Mouse (Mus musculus): ENCODE data around the gene Aloxe3. TPM values are rescaled to one million over a fixed set of nuclear protein-coding genes. Genes with fewer than 3 reads are reported as not detected.

Aloxe3 gene
- polyA plus RNA-seq, 1 experiment from 2014 or later: 20.2 TPM

GRCm38 (mm10) chr11:69117737-69118695, 7.7 kb upstream of the Aloxe3 start:
- H3K36me3 ChIP-seq (ENCODE audit: control insufficient read depth, insufficient read depth, low read length): no peaks in the 10 kb centered on the region
- ATAC-seq (ENCODE audit: low FRiP score, low TSS enrichment): peak; percentile 55
- H3K9me3 ChIP-seq (ENCODE audit: control insufficient read depth, low read length): no peaks in the 10 kb centered on the region
- TF ChIP-seq CTCF (IDR thresholded peaks at IDR 0.05; ENCODE audit: low read depth) (peak; percentile 2; the same call in 1 of the 2 replicates), EP300 (optimal IDR thresholded peaks at IDR 0.05) (no peak)
- H3K4me2 ChIP-seq (replicated peaks; ENCODE audit: low read depth): peak overlapping the region; percentile 83
- peak overlapping the region; percentile 73 for H3K9ac ChIP-seq (ENCODE audit: low read length)
- no peaks in the 10 kb centered on the region for H3K27me3 ChIP-seq (ENCODE audit: control insufficient read depth, insufficient read depth, low read length)
- DNase-seq (ENCODE audit: low spot score): peak; percentile 91
- H3K4me1 ChIP-seq (replicated peaks; ENCODE audit: control insufficient read depth, insufficient read depth): peaks cover 2% of the 10 kb centered on the region; the same call in 1 of the 2 replicates
- peak overlapping the region; percentile 93 for H3K27ac ChIP-seq (replicated peaks)
- WGBS: under 1% methylated on average over 45 of the region's 45 CpGs
- H3K4me3 ChIP-seq (ENCODE audit: low read depth, low read length): peak overlapping the region; percentile 64

- WGBS: 2% methylated on average over 15 of the region's 15 CpGs
- Histone ChIP-seq H3K4me3 (ENCODE audit: low read depth, low read length) (peak overlapping the region; percentile 64), H3K27me3 (ENCODE audit: control insufficient read depth, insufficient read depth, low read length) (no peaks in the 10 kb centered on the region), H3K4me1 (replicated peaks; ENCODE audit: control insufficient read depth, insufficient read depth) (peaks cover 2% of the 10 kb centered on the region; the same call in 1 of the 2 replicates), H3K27ac (replicated peaks) (no peak overlapping the region; the same call in 1 of the 2 replicates), H3K9ac (ENCODE audit: low read length) (no peak overlapping the region), H3K36me3 (ENCODE audit: control insufficient read depth, insufficient read depth, low read length) (no peaks in the 10 kb centered on the region), H3K9me3 (ENCODE audit: control insufficient read depth, low read length) (no peaks in the 10 kb centered on the region), H3K4me2 (replicated peaks; ENCODE audit: low read depth) (peak overlapping the region; percentile 83)
- DNase-seq (ENCODE audit: low spot score) (peak; percentile 90), ATAC-seq (ENCODE audit: low FRiP score, low TSS enrichment) (peak; percentile 35)
- no peak for TF ChIP-seq CTCF (IDR thresholded peaks at IDR 0.05; ENCODE audit: low read depth)
- TF ChIP-seq EP300 (optimal IDR thresholded peaks at IDR 0.05): no peak
These were observed 6.9 kb upstream of the Aloxe3 start for GRCm38 (mm10) chr11:69118765-69119164.

- H3K36me3 ChIP-seq (ENCODE audit: control insufficient read depth, insufficient read depth, low read length): no peaks in the 10 kb centered on the region
- H3K9ac ChIP-seq (ENCODE audit: low read length): 0 out of 2 replicates have a peak overlapping the region, but pooled peaks have one; percentile 9
- DNase-seq (ENCODE audit: low spot score) (no peak), ATAC-seq (ENCODE audit: low FRiP score, low TSS enrichment) (no peak)
- H3K9me3 ChIP-seq (ENCODE audit: control insufficient read depth, low read length): no peaks in the 10 kb centered on the region
- no peak overlapping the region for H3K27ac ChIP-seq (replicated peaks)
- TF ChIP-seq EP300 (optimal IDR thresholded peaks at IDR 0.05) (no peak), CTCF (IDR thresholded peaks at IDR 0.05; ENCODE audit: low read depth) (no peak)
- H3K4me2 ChIP-seq (replicated peaks; ENCODE audit: low read depth): peak overlapping the region; percentile 83
- peaks cover 2% of the 10 kb centered on the region; the same call in 1 of the 2 replicates for H3K4me1 ChIP-seq (replicated peaks; ENCODE audit: control insufficient read depth, insufficient read depth)
- no peaks in the 10 kb centered on the region for H3K27me3 ChIP-seq (ENCODE audit: control insufficient read depth, insufficient read depth, low read length)
- WGBS: 64% methylated on average over 14 of the region's 14 CpGs
- no peak overlapping the region for H3K4me3 ChIP-seq (ENCODE audit: low read depth, low read length)
These were observed 6.1 kb upstream of the Aloxe3 start for GRCm38 (mm10) chr11:69119446-69120155.

GRCm38 (mm10) chr11:69120221-69121000, 5.3 kb upstream of the Aloxe3 start, which contains the start of gene Hes7:
Gene Hes7, plus strand, starts transcription at chr11:69120404.
- H3K27ac ChIP-seq (replicated peaks): peak within 1 kb of the TSS; percentile 88; the same call in 1 of the 2 replicates
- TF ChIP-seq CTCF (IDR thresholded peaks at IDR 0.05; ENCODE audit: low read depth) (no peak), EP300 (optimal IDR thresholded peaks at IDR 0.05) (no peak)
- no peaks in the 10 kb centered on the region for H3K9me3 ChIP-seq (ENCODE audit: control insufficient read depth, low read length)
- no peaks in the 10 kb centered on the region for H3K36me3 ChIP-seq (ENCODE audit: control insufficient read depth, insufficient read depth, low read length)
- H3K27me3 ChIP-seq (ENCODE audit: control insufficient read depth, insufficient read depth, low read length): no peaks in the 10 kb centered on the region
- H3K9ac ChIP-seq (ENCODE audit: low read length): peak within 1 kb of the TSS; percentile 77
- H3K4me1 ChIP-seq (replicated peaks; ENCODE audit: control insufficient read depth, insufficient read depth): peaks cover 2% of the 10 kb centered on the region; the same call in 1 of the 2 replicates
- H3K4me3 ChIP-seq (ENCODE audit: low read depth, low read length): peak within 1 kb of the TSS; percentile 68
- no peak for ATAC-seq (ENCODE audit: low FRiP score, low TSS enrichment)
- DNase-seq (ENCODE audit: low spot score): peak; percentile 16
- peak within 1 kb of the TSS; percentile 83 for H3K4me2 ChIP-seq (replicated peaks; ENCODE audit: low read depth)
- 8% methylated on average over 27 of the region's 27 CpGs for WGBS
